Mouse (Mus musculus) neural tube, embryonic 11.5 days (tissue): ENCODE measurements around the gene Spsb4. TPM values are rescaled to one million over a fixed set of nuclear protein-coding genes. Genes with fewer than 3 reads are reported as not detected.
"Not testable (repeated sequence)": the region's sequence is repeated elsewhere in the genome, so short reads cannot be mapped to it uniquely, and the experiment has no call there.

ENCODE experiments used
- ATAC-seq: fragments of 200-750 bp; cut with Nextera tagmentation; 2 replicates; pipeline ENCODE4 v1.8.0; 2017; ENCODE audit warnings: moderate number of reproducible peaks, mild to moderate bottlenecking, moderate TSS enrichment, moderate library complexity; ENCODE audit not compliant: insufficient read depth, low FRiP score, low TSS enrichment
- DNase-seq: peaks from one replicate; pipeline ENCODE4 v3.0.0-alpha.2; 2015; ENCODE audit warnings: low spot score
- H3K27ac ChIP-seq: fragments of 300-500 bp; sonication (generic); 2 replicates; pipeline ENCODE4 v1.5.1; 2014; ENCODE audit warnings: low read depth, mild to moderate bottlenecking, low read length
- H3K27me3 ChIP-seq: fragments of 300-500 bp; sonication (generic); 2 replicates; pipeline ENCODE4 v1.6.1; 2014; ENCODE audit warnings: mild to moderate bottlenecking, low read length, mixed read lengths; ENCODE audit not compliant: control insufficient read depth, insufficient read depth
- H3K36me3 ChIP-seq: fragments of 300-500 bp; sonication (generic); 2 replicates; pipeline ENCODE4 v1.6.1; 2014; ENCODE audit warnings: mild to moderate bottlenecking, low read length, moderate library complexity, mixed read lengths; ENCODE audit not compliant: control insufficient read depth, insufficient read depth
- H3K4me1 ChIP-seq: fragments of 300-500 bp; sonication (generic); 2 replicates; pipeline ENCODE4 v1.6.1; 2014; ENCODE audit warnings: low read length, mixed read lengths; ENCODE audit not compliant: control insufficient read depth, insufficient read depth
- H3K4me2 ChIP-seq: fragments of 300-500 bp; sonication (generic); 2 replicates; pipeline ENCODE4 v1.6.1; 2014; ENCODE audit warnings: low read depth, mild to moderate bottlenecking, moderate library complexity
- H3K4me3 ChIP-seq: fragments of 300-500 bp; sonication (generic); 2 replicates; pipeline ENCODE4 v1.5.1; 2014; ENCODE audit warnings: low read depth, low read length
- H3K9ac ChIP-seq: fragments of 300-500 bp; sonication (generic); 2 replicates; pipeline ENCODE4 v1.6.1; 2014; ENCODE audit warnings: mild to moderate bottlenecking, low read length
- H3K9me3 ChIP-seq: fragments of 300-500 bp; sonication (generic); 2 replicates; pipeline ENCODE4 v1.6.1; 2016; ENCODE audit warnings: low read length; ENCODE audit not compliant: control insufficient read depth
- WGBS: fragments of 180-500 bp; shearing (Covaris S2); extraction: QIAGEN DNeasy Blood & Tissue Kit; methylation state at CpG from one replicate; pipeline ENCODE4 v1.1.7; 2014; 5-methylcytosine and 5-hydroxymethylcytosine counted together
- polyA plus RNA-seq: library from polyadenylated mRNA; unstranded; fragments of >200 nt; fragmentation: Nextera tagmentation; extraction: Ambion mirVana; gene quantifications from 2 replicates; pipeline ENCODE4 v1.2.1, GENCODE M21; 2014

Gene Spsb4
- polyA plus RNA-seq, 1 experiment from 2014 or later: 125 TPM

- 0 out of 2 replicates have a peak, but pooled peaks cover 3% of the 10 kb centered on the region for H3K9me3 ChIP-seq
- H3K27ac ChIP-seq: no peak overlapping the region
- no peak for ATAC-seq
- no peak overlapping the region for H3K4me3 ChIP-seq
- WGBS: 78% methylated on average over 16 of the region's 16 CpGs
- H3K4me2 ChIP-seq: no peak overlapping the region
- DNase-seq: no peak
- no peaks in the 10 kb centered on the region for H3K27me3 ChIP-seq
- no peaks in the 10 kb centered on the region; the same call in 1 of the 2 replicates for H3K4me1 ChIP-seq
- no peak overlapping the region for H3K9ac ChIP-seq
- H3K36me3 ChIP-seq: peaks cover 19% of the 10 kb centered on the region
These were observed 74.1 kb downstream of the Spsb4 start for GRCm38 (mm10) chr9:96944517-96944916.

GRCm38 (mm10) chr9:96942975-96943374 is 75.7 kb downstream of the Spsb4 start:
- Histone ChIP-seq H3K4me3 (no peak overlapping the region), H3K27me3 (no peaks in the 10 kb centered on the region), H3K9ac (no peak overlapping the region), H3K4me1 (no peaks in the 10 kb centered on the region), H3K36me3 (peaks cover 19% of the 10 kb centered on the region), H3K9me3 (0 out of 2 replicates have a peak, but pooled peaks cover 3% of the 10 kb centered on the region), H3K27ac (no peak overlapping the region), H3K4me2 (no peak overlapping the region)
- WGBS: 89% methylated on average over 3 of the region's 3 CpGs
- ATAC-seq: no peak
- no peak for DNase-seq

- no peaks in the 10 kb centered on the region for H3K4me1 ChIP-seq
- H3K36me3 ChIP-seq: peaks cover 19% of the 10 kb centered on the region
- ATAC-seq (peak; percentile 66), DNase-seq (no peak)
- no peak overlapping the region for H3K9ac ChIP-seq
- 78% methylated on average over 5 of the region's 5 CpGs for WGBS
- no peak overlapping the region for H3K4me3 ChIP-seq
- H3K4me2 ChIP-seq: no peak overlapping the region
- no peak overlapping the region for H3K27ac ChIP-seq
- H3K27me3 ChIP-seq: no peaks in the 10 kb centered on the region
- 0 out of 2 replicates have a peak, but pooled peaks cover 3% of the 10 kb centered on the region for H3K9me3 ChIP-seq
These were observed 79.8 kb downstream of the Spsb4 start for GRCm38 (mm10) chr9:96938887-96939286.

GRCm38 (mm10) chr9:96936427-96936826 is 82.2 kb downstream of the Spsb4 start:
- H3K36me3 ChIP-seq: not testable (repeated sequence)

GRCm38 (mm10) chr9:96935556-96936300 is 82.9 kb downstream of the Spsb4 start:
- H3K27ac ChIP-seq: no peak overlapping the region
- H3K9me3 ChIP-seq: no peaks in the 10 kb centered on the region
- H3K4me3 ChIP-seq: no peak overlapping the region
- H3K4me1 ChIP-seq: no peaks in the 10 kb centered on the region
- WGBS: 62% methylated on average over 15 of the region's 15 CpGs
- no peak for DNase-seq
- ATAC-seq: no peak
- no peak overlapping the region for H3K4me2 ChIP-seq
- H3K36me3 ChIP-seq: 0 out of 2 replicates have a peak, but pooled peaks cover under 1% of the 10 kb centered on the region
- H3K9ac ChIP-seq: no peak overlapping the region
- H3K27me3 ChIP-seq: no peaks in the 10 kb centered on the region

More at GRCm38 (mm10) chr9:96936427-96936826, 82.2 kb downstream of the Spsb4 start:
- H3K27ac ChIP-seq, H3K9me3 ChIP-seq, H3K4me3 ChIP-seq, ATAC-seq, DNase-seq, H3K4me2 ChIP-seq, H3K4me1 ChIP-seq, H3K27me3 ChIP-seq, H3K9ac ChIP-seq: not testable (repeated sequence)
- WGBS: 94% methylated on average over 2 of the region's 2 CpGs

- 82% methylated on average over 3 of the region's 3 CpGs for WGBS
These were observed 83.8 kb downstream of the Spsb4 start for GRCm38 (mm10) chr9:96934816-96935215.

GRCm38 (mm10) chr9:96932751-96933150 is 85.9 kb downstream of the Spsb4 start:
- no peak overlapping the region for H3K4me2 ChIP-seq
- H3K27me3 ChIP-seq: no peaks in the 10 kb centered on the region
- H3K9me3 ChIP-seq: no peaks in the 10 kb centered on the region
- DNase-seq (no peak), ATAC-seq (no peak)
- no peaks in the 10 kb centered on the region for H3K4me1 ChIP-seq
- no peak overlapping the region for H3K9ac ChIP-seq
- no peak overlapping the region for H3K4me3 ChIP-seq
- WGBS: 92% methylated on average over 8 of the region's 8 CpGs
- no peak overlapping the region for H3K27ac ChIP-seq
- no peaks in the 10 kb centered on the region for H3K36me3 ChIP-seq

More at GRCm38 (mm10) chr9:96934816-96935215, 83.8 kb downstream of the Spsb4 start:
- Histone ChIP-seq H3K9ac (no peak overlapping the region), H3K36me3 (no peaks in the 10 kb centered on the region), H3K27me3 (no peaks in the 10 kb centered on the region), H3K4me2 (no peak overlapping the region), H3K4me3 (no peak overlapping the region), H3K9me3 (no peaks in the 10 kb centered on the region), H3K27ac (no peak overlapping the region), H3K4me1 (no peaks in the 10 kb centered on the region)
- DNase-seq: no peak
- no peak for ATAC-seq

- DNase-seq: no peak
- Histone ChIP-seq H3K9ac (no peak overlapping the region), H3K4me3 (no peak overlapping the region), H3K36me3 (no peaks in the 10 kb centered on the region), H3K4me2 (no peak overlapping the region), H3K27ac (no peak overlapping the region), H3K9me3 (peaks cover 4% of the 10 kb centered on the region; the same call in 1 of the 2 replicates), H3K4me1 (no peaks in the 10 kb centered on the region), H3K27me3 (no peaks in the 10 kb centered on the region)
- no peak for ATAC-seq
- WGBS: 89% methylated on average over 17 of the region's 17 CpGs
These were observed 94.9 kb downstream of the Spsb4 start for GRCm38 (mm10) chr9:96923577-96924316.
